Mouse (Mus musculus): ENCODE measurements around the gene Eda.

Gene Eda

DNA sequence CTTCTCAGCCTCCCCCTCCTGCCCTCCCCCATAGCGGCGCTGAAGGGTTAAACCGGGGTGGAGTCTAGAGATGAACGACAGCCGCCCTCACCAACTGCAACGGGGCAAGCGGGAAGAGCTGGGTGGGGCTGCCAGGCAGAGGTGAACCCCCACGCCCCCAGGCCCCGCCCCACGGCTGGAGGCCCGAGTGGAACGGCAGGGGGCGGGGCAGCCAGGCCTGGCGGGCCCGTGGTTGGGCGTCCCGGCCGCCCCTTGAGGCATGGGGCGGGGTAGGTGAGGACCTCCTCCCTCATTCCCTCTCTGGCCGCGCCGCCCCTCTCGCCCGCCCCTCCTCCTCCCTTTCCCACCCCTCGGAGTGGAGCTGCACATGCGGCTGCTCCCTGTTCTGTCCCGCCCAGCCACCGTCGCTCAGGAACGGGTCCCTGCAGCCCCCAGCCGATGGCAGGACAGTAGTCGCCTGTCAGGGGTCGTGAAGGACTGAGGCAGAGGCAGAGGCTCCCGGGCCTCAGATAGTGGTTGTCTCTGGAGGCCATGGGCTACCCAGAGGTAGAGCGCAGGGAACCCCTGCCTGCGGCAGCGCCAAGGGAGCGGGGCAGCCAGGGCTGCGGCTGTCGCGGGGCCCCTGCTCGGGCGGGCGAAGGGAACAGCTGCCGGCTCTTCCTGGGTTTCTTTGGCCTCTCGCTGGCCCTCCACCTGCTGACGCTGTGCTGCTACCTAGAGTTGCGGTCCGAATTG, at the start of gene Eda:
Eda (plus strand) TSS at position 357 of the 735 bp plus-strand sequence.
- peak; percentile 89 to 95 for DNase-seq

DNA sequence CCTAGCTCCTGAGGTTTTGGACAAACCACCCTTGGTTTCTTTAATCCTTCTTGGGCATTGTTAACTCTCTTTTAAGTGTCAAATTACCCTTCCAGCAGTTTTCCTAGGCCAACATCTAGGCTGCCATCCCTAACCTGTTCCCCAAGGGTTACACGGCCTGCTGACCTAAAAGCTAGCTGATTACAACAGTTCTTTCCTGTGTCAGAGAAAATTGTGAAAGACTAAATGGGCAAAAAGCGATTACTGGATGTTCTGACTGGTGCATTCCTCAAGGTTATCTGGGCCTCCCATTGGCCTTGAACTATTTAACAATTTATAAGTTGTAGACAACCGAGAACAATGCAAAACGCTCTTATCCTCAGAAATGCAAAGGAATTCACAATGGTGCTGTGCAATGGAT, 14.4 kb upstream of the Eda start:
- no peak for DNase-seq

DNA sequence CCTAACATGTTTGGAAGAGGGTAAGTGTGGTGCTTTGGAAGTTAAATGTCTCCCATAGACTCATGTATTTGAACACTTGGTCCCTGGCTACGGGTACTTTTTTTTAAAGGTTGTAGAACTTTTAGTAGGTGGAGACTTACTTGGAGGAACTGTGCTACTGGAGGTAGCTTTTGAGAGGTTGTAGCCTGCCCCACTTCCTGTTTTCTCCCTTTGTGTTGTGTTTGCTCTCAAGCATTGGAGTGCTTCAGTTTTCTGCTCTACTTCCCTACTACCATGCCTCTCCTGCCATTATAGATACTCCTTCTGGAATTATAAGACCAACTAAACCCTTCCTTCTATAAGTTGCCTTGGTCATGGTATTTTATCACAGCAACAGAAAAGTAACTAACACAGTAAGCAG, 5.3 kb upstream of the Eda start:
- DNase-seq, result no peak

DNA sequence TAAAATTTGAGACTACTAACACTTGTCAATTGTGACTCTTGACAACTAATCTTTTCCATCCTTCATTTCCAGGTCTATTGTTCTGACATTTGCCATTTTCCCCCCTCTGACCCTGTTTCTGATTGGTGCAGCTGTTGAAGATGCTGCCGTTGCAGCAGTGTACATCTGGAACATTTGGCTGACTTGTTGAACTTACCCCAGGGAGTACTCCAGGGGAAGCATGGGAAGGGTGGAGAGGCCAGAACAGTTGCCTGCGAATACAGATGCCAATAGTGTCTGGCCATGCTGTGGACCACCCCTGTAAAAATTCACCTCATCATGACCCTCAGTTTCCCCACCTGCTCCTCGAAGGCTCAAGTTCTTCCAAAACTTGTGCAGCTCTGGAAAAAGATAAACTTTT, 1.0 kb upstream of the Eda start:
- no peak for DNase-seq

DNA sequence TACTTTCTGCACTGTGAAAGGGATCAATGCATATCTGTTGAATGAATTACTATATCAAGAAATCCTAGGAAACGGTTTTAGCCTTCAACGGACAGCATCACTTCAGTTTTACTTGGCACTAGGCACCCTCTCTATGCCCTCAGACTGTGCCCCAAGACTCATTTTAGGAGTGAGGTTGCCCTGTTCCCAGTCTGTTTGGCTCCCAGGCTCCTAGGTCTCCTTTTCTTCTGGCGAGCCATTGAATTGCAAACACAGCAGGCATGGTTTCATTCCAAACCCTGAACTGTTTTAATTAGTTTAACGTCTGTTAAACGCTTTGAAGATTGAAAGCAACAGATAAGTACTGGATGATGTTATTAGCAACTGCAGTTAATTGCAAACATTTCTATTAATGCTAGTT, 603 bp upstream of the Eda start:
- DNase-seq, result no peak

DNA sequence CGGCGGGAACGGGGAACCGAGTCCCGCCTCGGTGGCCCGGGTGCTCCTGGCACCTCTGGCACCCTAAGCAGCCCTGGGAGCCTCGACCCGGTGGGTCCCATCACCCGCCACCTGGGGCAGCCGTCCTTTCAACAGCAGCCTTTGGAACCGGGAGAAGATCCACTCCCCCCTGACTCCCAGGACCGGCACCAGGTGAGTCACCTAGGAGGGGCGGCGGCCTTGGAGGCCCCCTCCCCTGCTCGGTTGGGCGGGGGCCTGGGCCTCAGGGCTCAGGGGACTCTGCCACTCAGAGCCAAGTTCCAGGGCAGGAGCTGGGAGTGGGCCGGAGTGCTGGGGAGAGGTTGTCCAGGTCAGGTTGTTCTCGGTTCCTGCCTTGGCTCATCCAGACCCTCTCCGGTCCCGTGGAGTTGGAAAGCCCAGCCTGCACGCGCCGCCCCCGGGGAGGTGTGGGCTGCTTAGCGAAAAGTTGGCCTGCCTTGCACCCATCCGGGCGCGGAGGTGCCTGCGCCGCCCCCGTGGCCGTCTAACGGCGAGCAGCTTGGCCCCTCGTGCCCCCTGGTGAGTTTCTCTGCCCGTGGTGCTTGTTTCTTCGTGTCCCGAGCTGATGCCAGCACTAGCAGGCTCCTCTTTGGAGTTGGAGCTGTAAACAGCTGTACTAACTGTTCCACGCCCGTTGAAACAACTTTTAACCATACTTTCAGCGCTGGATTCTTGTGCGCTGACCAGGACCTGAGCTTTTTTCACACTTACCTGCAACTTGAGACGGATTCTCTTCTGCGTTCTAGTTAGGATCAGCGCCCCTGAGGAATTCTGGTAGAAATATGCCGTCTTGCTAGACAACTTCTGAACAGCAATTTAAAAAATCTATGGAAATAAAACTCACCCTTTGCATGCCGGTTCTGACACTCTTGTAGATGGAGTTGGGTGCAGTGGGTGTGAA, 849 bp downstream of the Eda start:
- DNase-seq, result peak; percentile 15 to 31

DNA sequence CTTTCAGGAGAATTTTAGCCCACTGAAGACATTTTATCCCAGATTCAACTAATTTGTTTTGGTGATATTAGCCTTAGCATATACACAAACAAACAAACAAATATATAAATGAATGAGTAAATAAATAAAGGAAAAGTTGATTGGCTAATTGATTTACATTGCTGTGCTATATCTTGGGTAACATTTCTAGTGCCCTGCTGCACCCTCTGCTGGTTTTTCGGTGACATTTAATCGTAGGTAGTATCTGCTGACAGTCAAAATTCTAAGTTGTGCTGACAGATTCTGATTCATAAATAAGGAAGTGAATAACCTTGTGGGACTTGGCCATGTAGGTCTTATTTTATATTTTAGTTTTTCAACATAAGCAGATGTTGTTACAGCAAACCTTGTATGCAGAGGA, 2.9 kb downstream of the Eda start:
- DNase-seq, result no peak

DNA sequence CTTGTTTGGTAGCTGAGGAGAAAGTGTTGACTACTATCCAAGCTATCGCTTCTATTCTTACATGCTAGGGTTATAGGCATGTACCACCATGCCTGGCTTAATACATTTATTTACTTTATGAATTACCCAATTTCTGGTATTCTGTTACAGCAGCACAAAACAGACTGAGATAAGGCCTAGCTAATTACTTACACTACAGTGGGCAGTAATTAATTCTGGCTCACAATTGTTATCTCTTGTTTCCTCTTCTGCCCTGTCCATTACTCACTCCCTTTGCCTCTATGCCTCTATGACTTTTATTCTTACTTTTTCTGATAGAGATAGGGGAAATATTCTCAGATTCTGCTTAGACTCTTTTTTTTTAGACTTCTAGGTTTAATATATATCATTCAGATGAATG, 18.0 kb downstream of the Eda start:
- DNase-seq, result no peak

DNA sequence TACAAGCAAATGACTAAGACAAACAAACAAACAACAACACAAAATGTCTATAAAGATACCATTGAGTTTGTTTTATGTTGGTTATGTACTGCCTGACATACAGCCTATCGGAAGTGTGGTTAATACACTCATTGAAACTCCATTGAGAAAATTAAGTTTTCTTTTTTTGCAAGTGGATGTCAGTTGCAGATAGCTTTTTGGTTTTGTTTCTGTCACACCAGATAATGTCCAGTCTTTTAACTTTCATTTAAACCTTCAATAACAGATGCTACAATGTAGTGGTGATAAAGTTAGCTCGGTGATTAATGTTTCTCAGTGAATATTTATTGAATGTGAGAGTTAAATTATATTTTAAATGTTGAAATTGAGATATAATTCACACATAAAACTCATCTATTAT, 23.9 kb downstream of the Eda start:
- no peak for DNase-seq

DNA sequence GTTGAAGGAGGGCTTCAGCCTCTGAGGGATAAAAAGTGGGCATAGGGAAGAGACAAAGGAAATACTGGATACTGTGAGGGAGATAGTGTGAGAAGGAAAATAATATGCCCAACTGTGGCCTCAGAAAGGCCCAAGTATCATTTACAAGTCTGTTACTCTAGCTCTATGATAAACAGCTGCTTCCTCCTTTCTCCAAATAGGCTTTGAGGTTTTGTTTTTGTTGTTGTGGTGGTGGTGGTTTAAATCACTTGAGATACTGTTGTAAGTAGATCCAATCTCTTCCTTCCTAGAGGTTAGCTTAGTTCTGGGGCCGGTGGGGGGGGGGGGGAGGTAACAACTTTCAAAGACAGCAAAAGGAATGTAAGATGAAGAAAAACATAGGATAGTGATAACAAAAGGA, 143.0 kb downstream of the Eda start:
- no peak for DNase-seq

DNA sequence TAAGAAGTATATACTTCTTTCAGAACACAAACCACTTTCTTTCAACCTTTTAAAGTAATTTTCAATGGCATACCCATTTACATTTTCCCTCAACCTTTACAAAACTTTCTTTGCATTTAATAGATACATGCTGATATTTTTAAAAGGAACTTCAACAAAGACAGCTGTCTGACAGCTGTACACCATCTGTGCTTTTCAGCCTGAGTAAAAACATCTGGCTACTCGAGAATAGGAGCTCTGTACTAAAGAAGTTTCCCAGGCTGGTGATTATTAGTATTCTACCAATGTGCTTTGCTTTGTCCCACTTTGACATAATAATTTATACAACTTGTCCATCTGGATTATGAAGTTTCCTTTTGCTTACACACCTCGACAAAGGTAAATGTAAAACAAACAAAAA, 219.9 kb downstream of the Eda start:
- DNase-seq, result no peak

DNA sequence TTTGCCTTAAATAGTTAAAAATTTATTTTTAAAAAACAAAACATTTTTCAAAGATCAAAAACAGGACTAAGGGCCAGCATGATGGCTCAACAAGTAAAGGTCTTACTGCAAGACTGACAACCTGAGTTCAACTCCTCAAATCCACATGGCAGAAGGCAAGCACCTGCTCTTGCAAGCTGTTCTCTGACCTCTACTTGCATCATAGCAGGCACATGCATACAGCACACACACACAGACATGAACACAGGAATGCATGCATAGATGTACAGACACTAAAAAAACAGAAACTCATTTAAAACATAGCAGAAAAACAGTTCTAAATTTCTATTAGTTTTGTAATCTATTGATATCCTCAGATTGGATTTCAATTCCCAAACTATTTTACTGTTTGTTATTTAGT, 338.2 kb downstream of the Eda start:
- DNase-seq, result no peak

DNA sequence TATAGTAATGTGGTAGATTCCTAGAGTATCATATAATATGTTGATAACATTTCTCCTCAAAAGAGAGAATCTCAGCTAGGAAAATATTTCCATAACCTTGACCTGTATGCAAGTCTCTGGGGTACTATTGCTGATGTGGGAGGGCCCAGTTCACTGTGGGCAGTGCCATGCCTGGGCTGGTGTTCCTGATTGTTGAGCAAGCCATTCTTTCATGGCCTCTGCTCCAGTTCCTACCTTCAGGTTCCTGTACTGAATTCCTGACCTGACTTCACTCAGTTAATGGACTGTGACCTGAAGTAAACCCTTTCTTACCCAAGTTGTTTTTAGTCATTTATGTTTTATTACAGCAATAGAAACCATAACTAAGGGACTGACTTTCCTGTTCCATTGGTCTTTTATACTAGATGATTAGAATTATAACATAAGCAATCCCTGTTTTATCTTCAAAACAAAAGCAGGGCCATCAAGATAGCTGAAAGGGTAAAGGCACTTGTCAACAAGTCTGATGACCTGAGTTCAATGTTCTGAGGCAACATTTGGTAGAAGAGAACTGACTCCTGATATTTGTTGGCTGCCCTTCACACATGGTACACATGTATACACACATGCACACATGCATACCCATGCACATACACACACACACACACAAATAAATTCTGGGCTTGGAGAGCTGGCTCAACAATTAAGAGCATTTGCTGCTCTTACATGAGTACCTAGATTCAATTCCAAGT, 338.9 kb downstream of the Eda start:
- no peak for DNase-seq

DNA sequence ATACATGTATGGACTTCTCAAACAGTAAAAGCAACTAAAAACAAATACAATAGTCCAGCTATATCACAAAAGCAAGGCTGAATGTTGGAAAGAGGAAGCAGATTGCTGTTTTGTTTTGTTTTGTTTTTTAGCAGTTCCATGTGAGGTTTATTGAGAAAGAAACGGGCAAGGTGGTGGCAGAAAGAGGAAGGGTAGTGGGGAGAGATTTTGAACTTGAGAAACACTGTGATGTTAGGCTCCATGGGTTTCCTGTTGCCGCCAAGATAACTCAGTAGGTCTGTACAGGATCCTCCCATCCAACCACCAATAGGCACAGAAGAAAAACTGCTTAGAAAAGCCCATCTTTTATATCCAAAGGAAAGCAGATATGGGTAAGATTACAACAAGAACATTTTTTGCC, 365.3 kb downstream of the Eda start:
- no peak for DNase-seq

DNA sequence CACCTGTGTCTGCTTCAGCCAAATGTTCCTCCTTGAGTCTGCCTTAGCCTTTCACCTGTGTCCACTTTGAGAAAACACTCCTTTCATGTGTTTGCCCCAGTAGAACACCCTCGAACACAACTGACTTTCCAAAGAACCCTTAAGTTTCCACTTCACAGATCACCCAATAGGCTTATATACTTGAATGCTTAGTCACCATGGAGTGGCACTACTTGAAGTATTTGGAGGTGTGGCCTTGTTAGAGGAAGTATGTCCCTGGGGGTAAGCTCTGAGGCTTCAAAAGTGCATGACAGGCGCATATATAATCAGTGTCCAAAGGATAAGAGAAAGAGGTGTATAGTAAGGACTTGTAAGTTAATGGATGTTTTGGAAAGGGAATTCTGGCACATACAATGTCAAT, 369.0 kb downstream of the Eda start:
- no peak for DNase-seq

DNA sequence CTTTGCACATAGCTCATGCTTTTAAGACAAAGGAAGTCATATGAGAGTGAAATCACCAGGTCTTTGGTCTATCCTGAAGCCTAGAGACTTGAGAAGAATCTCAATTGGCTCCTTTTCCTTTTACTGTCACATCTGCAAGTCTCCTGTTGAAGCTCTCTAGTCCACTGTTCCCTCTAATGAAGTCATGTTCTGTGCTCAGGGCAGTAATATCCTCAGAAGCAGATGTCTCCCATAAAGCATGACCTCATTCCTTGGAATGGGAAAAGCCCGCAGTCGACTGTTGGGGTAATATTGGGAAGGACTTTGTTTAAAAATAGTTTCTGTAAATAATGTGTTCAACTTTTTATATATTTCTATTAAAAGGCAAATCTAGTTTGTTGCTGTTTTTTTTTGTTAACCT, 381.6 kb downstream of the Eda start:
- no peak for DNase-seq

DNA sequence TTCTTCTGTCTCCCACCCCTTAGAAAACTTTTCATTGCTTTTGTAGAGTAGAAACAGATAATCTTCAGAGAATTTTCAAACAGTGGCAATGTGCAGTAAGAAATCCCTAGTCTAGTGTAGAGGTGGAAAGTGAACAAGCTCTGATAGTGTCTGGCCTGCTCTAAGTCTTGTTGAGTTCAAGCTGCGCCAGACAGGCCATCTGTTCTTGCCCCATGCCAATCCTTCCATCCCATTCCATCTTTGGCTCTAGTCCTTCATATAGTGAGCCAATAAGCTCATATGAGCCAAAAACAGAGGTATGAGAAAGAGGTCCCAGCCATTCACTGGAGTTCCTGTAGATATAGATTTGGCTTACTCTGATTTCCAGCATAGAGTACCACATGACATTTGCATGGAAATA, 414.5 kb downstream of the Eda start:
- no peak for DNase-seq

DNA sequence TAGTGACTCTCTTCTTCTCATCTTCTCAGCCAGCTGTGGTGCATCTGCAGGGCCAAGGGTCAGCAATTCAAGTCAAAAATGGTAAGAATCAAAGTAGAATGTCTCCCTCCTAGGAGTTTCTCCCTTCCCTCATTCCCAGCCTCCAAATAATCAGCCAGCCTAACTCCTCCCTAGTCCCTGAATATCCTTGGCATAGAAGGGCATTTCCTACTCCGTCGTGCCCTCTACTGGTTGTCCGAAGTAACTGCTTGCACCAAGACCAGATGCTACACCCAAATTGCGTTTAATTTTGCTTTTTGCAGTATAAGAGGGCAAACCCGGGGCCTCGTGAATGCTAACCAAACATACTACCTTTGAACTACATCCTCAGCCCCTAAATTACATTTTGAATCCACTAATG, 416.9 kb downstream of the Eda start:
- DNase-seq, result peak in 1 of 2 experiments; percentile 36

DNA sequence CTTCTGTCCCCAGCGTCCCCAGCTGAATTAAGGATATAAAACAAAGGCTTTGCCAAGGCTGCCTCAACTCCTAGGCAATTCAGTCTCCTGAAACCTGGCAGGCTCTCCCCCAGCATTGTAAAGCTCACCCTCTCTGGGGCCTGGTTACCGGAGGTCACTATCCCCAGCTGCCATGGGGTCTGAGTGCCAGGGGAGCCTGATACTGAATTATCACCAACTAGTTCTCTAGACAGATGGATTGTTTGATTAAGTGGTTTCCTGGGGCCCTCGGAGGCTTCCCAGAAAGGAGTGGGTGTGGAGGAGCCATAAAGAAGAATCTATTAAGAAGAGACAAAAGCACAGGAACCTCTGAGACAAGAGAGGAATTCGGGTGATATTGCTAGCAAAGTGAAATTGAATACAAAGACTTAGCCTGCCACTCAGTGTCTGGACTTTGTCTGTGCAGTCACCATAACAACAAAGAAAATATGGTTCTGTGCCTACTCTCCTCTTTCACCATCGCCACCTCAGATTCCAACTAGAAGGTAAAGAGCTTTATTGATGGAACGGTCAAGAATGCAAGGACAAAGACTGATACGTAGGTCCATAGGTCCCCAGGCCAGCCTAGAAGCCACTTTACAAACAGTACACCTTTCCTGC, 418.9 kb downstream of the Eda start:
- DNase-seq, result no peak

DNA sequence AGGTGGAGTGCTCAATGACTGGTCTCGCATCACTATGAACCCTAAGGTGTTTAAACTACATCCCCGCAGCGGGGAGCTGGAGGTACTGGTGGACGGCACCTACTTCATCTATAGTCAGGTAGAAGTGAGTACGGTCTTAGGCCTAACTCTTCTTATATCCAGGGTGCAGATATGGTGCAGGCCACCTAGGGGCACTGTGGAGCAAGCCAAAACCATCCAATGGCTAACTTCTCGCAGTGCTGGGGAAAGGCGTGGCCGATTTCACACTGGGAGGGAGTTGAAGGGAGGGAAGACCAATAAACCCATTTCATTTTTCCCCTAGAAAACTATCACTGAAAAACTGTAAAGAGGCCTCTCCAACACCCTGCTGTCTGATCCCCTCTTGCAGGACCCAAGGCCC, 419.6 kb downstream of the Eda start:
- peak in 1 of 2 experiments; percentile 7 for DNase-seq

DNA sequence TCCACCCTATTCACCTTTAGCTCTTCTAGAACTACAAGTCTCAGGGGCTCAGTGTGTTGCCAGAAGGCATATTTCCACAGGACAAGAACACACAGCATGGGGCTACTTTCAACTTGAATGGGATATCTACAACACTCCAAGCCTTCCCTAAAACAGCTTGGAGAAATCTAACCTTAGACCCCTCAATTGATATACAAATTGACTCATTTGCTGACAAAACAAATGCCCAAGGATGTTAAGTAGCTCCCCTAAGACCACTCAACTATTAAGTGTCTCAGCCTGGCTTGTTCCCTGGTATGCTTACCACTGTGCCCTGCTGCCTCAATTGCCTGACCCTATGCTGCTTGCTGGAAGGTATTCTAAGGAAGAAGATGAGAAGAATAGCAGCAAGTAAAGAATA, 425.5 kb downstream of the Eda start:
- DNase-seq, result no peak

DNA sequence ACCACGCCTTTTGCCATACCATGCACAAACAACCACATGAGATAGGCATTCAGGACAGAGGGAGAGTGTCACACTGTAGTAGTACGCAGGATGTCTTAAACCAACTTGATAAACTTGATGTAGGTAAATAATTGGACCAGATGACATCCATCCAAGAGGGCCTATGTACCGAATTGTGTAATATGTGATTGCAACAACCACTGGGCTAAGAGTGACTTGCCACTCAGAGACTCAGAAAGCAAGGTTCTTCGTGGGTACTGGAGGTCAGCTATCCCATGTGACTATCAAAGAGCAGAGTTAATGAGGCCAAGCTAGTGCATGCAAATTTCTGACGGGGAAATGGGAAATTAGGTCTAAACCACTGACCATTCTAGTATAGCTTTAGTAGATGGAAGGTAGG, 426.3 kb downstream of the Eda start:
- no peak for DNase-seq

DNA sequence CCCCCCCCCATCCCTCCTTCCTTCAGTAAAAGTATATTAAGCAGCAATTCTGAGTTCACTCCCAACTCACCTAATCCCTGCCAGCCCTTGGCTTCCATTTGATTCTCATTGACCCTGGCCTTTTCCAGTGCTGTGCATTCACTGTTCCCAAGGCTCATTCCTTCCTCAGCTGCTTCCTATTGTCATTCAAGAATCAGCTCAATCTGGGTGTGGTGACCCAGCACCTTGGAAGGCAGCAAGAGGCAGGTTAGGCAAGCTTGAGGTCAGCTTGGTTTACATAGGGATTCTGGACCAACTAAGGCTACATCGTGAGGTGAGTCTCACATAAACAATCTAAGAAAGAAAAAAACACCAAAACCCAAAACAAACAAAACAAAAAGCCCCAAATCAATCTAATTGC, 433.8 kb downstream of the Eda start:
- no peak for DNase-seq
